Mouse (Mus musculus) heart, embryonic 15.5 days (tissue): Measurements from ENCODE around the gene Sox5. TPM values are rescaled to one million over a fixed set of nuclear protein-coding genes. Genes with fewer than 3 reads are reported as not detected.

Experiments
- ATAC-seq: fragments of 200-750 bp; cut with Nextera tagmentation; replicated peaks from 2 replicates; pipeline ENCODE4 v1.8.0; 2017; ENCODE audit warnings: low read depth, moderate TSS enrichment; ENCODE audit not compliant: insufficient number of reproducible peaks, insufficient read depth, low FRiP score
- H3K27ac ChIP-seq: fragments of 300-500 bp; sonication (generic); 2 replicates; pipeline ENCODE4 v1.5.1; 2015; ENCODE audit warnings: mild to moderate bottlenecking, inconsistent platforms
- H3K27me3 ChIP-seq: fragments of 300-500 bp; sonication (generic); 2 replicates; pipeline ENCODE4 v1.6.1; 2015; ENCODE audit warnings: inconsistent platforms
- H3K36me3 ChIP-seq: fragments of 300-500 bp; sonication (generic); 2 replicates; pipeline ENCODE4 v1.6.1; 2015; ENCODE audit warnings: mild to moderate bottlenecking, inconsistent platforms
- H3K4me1 ChIP-seq: fragments of 300-500 bp; sonication (generic); replicated peaks from 2 replicates; pipeline ENCODE4 v1.6.1; 2015; ENCODE audit warnings: inconsistent platforms
- H3K4me2 ChIP-seq: fragments of 300-500 bp; sonication (generic); 2 replicates; pipeline ENCODE4 v1.6.1; 2015; ENCODE audit warnings: inconsistent platforms, mild to moderate bottlenecking, moderate library complexity
- H3K4me3 ChIP-seq: fragments of 300-500 bp; sonication (generic); 2 replicates; pipeline ENCODE4 v1.5.1; 2015; ENCODE audit warnings: mild to moderate bottlenecking, inconsistent platforms
- H3K9ac ChIP-seq: fragments of 300-500 bp; sonication (generic); 2 replicates; pipeline ENCODE4 v1.6.1; 2015; ENCODE audit warnings: mild to moderate bottlenecking, inconsistent platforms
- H3K9me3 ChIP-seq: fragments of 300-500 bp; sonication (generic); replicated peaks from 2 replicates; pipeline ENCODE4 v1.6.1; 2016; ENCODE audit warnings: inconsistent platforms
- WGBS: fragments of 180-500 bp; shearing (Covaris S2); methylation state at CpG from one replicate; pipeline ENCODE4 v1.1.7; 2015; ENCODE audit warnings: mixed read lengths; 5-methylcytosine and 5-hydroxymethylcytosine counted together
- polyA plus RNA-seq: library from polyadenylated mRNA; unstranded; fragments of >200 nt; fragmentation: Nextera tagmentation; extraction: Ambion mirVana; gene quantifications from 2 replicates; pipeline ENCODE4 v1.2.1, GENCODE M21; 2015

Sox5 gene
- polyA plus RNA-seq, 1 experiment from 2014 or later, result 8.9 TPM

DNA sequence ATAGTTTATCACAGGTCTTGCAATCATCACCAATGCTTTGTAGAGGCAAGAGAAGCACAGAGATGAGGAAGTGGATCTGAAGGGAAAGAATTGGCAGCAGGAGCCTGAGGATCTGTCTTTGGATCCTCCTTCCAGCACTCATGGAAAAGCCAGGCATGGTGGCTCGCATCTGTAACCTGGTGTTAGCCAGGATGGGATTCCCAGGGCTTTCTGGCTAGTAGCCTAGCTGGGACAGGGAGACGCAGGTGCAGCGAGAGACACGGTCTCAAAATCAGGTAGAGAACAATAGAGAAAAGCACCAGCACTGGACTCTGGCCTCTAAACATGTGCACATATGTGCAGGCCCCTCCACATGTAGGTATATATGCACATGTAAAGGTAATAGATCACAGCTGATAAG is 330.1 kb downstream of the Sox5 start:
- H3K4me2 ChIP-seq, result no peak overlapping the region
- no peaks in the 10 kb centered on the region for H3K36me3 ChIP-seq
- H3K4me1 ChIP-seq, result no peaks in the 10 kb centered on the region
- no peak overlapping the region for H3K4me3 ChIP-seq
- WGBS, result 89% methylated on average over 4 of the region's 4 CpGs
- no peak overlapping the region for H3K27ac ChIP-seq
- H3K9me3 ChIP-seq, result no peaks in the 10 kb centered on the region
- no peak for ATAC-seq
- no peaks in the 10 kb centered on the region for H3K27me3 ChIP-seq
- H3K9ac ChIP-seq, result no peak overlapping the region

DNA sequence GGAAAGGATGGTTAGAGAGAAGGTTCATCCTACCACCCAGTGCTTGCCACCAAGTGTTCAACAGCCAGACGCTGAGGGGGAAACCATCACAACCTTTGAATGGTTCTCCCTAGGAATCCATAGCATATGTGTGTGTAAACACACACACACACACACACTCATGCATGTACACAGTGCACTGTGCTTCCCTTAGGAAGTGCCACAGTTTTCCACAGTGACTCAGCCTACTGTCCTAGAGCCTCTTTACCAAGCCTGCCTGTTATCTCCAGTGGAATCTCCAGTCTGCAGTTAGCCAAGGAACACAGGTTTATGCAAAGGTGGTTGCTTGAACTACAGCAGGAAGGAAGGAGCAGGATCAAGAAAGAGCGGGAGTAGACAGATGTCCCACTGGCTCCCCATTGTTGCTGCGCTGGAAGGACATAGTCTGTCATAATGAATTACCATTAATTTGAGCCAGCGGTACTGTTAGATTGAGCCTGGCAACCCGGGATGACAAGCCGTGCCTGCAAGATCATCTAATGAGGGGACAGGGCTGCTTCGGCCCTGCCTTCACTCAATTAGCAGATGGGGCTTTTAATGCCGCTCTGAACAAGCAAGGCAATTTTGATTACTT is 335.9 kb downstream of the Sox5 start:
- Histone ChIP-seq H3K9me3 (no peaks in the 10 kb centered on the region), H3K4me1 (no peaks in the 10 kb centered on the region), H3K36me3 (no peaks in the 10 kb centered on the region), H3K9ac (no peak overlapping the region), H3K4me2 (no peak overlapping the region), H3K27me3 (no peaks in the 10 kb centered on the region), H3K4me3 (no peak overlapping the region), H3K27ac (no peak overlapping the region)
- no peak for ATAC-seq
- 82% methylated on average over 8 of the region's 8 CpGs for WGBS

DNA sequence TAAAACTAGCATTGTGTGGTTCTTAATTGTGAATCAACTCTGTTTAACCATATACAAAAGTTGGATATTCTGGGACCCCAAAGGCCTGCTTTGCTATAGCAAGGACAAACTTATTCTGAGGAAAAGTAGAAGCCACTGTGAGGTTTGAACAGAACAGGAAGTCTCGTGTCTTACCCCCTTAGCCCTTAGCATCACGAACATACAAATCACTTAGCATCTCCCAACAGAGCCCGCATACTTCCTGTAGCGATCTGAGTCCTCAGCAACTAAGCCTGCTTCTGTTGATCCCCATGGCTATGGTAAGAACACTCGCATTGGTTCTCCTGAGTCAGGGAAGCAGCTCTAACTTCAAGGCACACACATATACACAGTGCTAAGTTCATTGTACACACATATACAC is 337.4 kb downstream of the Sox5 start:
- Histone ChIP-seq H3K27me3 (no peaks in the 10 kb centered on the region), H3K36me3 (no peaks in the 10 kb centered on the region), H3K4me3 (no peak overlapping the region), H3K9me3 (no peaks in the 10 kb centered on the region), H3K4me1 (no peaks in the 10 kb centered on the region), H3K9ac (no peak overlapping the region), H3K4me2 (no peak overlapping the region), H3K27ac (no peak overlapping the region)
- no peak for ATAC-seq
- WGBS, result 71% methylated on average over 5 of the region's 5 CpGs

DNA sequence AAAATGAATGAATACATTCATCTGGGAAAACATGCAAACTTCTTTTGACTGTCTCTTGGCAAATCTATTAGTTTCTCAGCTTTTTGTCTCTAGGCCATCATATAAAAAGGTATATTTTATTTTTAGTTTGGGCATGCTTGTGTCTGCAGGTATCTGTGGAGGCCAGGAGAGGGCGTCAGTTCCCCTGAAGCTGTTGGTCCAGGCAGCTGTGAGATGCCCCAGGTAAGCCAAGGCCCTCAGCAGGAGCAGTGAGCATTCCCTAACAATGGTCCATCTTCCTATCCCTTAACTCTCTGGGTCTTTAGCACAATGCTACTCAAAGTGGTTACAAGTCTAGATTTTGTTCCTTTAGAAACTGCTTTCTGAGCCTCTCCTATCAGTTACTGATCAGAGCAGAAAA is 338.1 kb downstream of the Sox5 start:
- Histone ChIP-seq H3K27ac (no peak overlapping the region), H3K4me3 (no peak overlapping the region), H3K27me3 (no peaks in the 10 kb centered on the region), H3K36me3 (no peaks in the 10 kb centered on the region), H3K4me1 (no peaks in the 10 kb centered on the region), H3K9ac (no peak overlapping the region), H3K4me2 (no peak overlapping the region), H3K9me3 (no peaks in the 10 kb centered on the region)
- WGBS, result 71% methylated on average over 1 of the region's 1 CpGs
- ATAC-seq, result no peak

DNA sequence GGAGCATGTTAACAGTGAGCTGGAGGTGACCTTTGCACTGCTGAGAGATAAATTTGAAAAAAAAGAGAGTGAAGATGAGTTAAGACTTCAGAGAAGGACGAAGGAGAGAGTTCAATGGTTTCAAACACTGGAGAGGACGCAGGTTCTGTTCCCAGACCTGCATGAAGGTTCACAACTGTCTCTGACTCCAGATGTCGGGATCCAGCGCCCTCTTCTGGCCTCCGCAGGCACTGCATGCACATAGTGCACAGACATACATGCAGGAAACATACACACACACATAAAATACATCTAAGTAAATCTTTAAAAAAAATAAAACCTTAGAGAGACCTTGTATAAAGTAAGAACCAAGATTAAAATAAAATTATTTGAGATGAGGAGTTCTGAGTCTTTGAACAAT is 352.5 kb downstream of the Sox5 start:
- ATAC-seq, result no peak

DNA sequence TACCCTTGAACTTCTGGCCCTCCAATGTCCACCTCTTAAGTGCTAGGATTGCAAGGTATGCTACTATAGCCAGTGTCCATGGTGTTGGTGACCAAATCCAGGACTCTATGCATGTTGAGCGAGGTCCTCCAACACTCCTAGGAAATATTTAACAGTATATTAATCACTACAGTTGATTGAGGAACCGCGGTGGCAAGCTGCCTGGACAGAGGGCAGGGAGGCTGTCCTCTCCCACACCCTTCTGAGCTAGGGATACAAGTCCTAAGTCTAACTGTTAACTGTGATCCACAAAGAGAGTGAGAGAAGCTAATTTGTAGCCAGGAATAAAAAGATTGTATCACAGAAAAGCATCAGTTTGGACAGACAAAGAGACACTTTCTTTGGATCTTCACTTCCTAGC is 373.7 kb downstream of the Sox5 start:
- H3K9me3 ChIP-seq, result no peaks in the 10 kb centered on the region
- no peak overlapping the region for H3K9ac ChIP-seq
- H3K4me2 ChIP-seq, result no peak overlapping the region
- H3K4me1 ChIP-seq, result no peaks in the 10 kb centered on the region
- H3K27me3 ChIP-seq, result no peaks in the 10 kb centered on the region
- WGBS, result 79% methylated on average over 3 of the region's 3 CpGs
- ATAC-seq, result no peak
- no peaks in the 10 kb centered on the region for H3K36me3 ChIP-seq
- H3K4me3 ChIP-seq, result no peak overlapping the region
- H3K27ac ChIP-seq, result no peak overlapping the region

More for the DNA sequence above, 352.5 kb downstream of the Sox5 start:
- Histone ChIP-seq H3K36me3 (no peaks in the 10 kb centered on the region), H3K27me3 (peaks cover 5% of the 10 kb centered on the region), H3K9ac (no peak overlapping the region), H3K4me2 (no peak overlapping the region), H3K4me3 (no peak overlapping the region), H3K27ac (no peak overlapping the region), H3K9me3 (no peaks in the 10 kb centered on the region), H3K4me1 (no peaks in the 10 kb centered on the region)
- 72% methylated on average over 5 of the region's 5 CpGs for WGBS

DNA sequence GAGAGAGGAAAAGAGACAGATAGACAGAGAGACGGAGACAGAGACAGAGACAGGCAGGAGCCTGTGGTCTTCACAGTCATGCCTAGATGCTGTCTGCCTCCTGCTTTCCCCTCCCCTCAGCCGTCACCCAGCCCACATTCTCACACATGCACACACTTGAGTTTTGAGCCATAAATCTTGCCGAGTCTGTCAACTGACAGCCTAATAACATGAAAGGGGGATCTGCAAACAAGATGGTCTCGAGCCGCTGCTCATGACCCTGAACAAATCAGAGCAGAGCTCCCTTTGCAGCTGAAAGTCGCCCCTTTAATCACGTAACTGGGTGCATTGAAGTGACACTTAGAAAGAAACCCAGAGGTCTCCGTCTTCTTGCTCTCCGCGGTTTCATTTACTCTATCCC is 383.7 kb downstream of the Sox5 start:
- Histone ChIP-seq H3K36me3 (no peaks in the 10 kb centered on the region), H3K9me3 (no peaks in the 10 kb centered on the region), H3K4me1 (no peaks in the 10 kb centered on the region), H3K4me2 (peak overlapping the region; percentile 25; the same call in 1 of the 2 replicates), H3K4me3 (no peak overlapping the region), H3K27me3 (no peaks in the 10 kb centered on the region), H3K9ac (no peak overlapping the region), H3K27ac (no peak overlapping the region)
- WGBS, result 48% methylated on average over 10 of the region's 10 CpGs
- ATAC-seq, result no peak

DNA sequence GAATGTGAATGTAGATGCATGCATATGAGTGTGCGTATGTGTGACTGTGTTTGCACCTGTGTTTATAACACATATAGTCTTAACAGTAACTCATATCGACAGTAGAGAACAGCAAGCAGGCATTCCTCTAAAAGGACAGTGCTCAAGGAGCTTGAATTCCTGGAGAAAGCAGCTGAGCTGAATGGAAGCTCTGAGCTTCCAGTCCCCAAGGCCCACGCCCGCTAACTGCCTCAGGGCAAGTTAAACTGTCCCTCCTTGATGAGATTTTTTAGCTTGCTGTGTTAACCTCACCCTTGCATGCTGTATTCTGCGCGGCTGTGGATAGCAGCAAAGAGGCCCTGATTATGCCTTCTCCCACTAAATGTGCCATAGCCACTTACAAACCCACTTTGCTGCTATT is 388.6 kb downstream of the Sox5 start:
- no peaks in the 10 kb centered on the region for H3K9me3 ChIP-seq
- no peaks in the 10 kb centered on the region for H3K36me3 ChIP-seq
- WGBS, result 80% methylated on average over 6 of the region's 6 CpGs
- no peaks in the 10 kb centered on the region for H3K4me1 ChIP-seq
- H3K27ac ChIP-seq, result no peak overlapping the region
- H3K4me2 ChIP-seq, result no peak overlapping the region
- H3K4me3 ChIP-seq, result no peak overlapping the region
- no peaks in the 10 kb centered on the region for H3K27me3 ChIP-seq
- no peak overlapping the region for H3K9ac ChIP-seq
- no peak for ATAC-seq

DNA sequence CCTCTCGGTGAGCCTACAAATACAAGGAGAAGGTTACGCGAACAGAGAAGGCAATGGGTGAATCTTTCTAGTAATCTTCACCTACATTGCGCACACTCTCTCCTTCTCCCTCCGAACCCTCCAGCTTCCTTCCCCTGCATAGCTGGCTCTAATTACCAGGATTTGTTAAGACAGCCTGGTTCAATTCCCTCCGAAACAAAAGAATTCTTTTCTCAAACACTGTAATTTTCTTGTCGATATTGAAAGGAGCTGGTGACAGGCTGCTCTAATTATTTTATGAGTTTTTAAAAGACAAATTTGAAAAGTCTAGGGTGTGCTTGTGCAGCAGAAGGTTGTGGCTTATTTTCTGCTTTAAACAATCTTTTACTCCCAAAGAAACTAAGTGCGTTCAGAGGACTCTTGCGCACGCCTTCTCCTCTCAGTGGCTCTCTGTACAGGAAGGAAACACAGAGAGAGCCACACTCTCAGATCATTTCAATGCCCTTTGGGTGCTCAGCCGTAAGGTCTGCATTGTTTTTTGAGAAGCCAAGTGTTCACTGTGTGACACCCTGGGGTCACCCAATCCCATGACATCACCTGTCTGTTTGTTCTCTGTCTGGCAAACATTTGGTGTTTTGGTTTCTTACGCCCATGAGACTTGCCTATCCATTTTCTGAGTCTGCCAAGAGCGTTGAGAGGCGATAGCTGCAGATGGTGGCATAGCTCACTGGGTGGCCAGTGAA is 392.3 kb downstream of the Sox5 start:
- ATAC-seq, result no peak
- 84% methylated on average over 14 of the region's 14 CpGs for WGBS
- Histone ChIP-seq H3K4me1 (no peaks in the 10 kb centered on the region), H3K27me3 (no peaks in the 10 kb centered on the region), H3K4me2 (no peak overlapping the region), H3K27ac (no peak overlapping the region), H3K9ac (no peak overlapping the region), H3K36me3 (no peaks in the 10 kb centered on the region), H3K9me3 (no peaks in the 10 kb centered on the region), H3K4me3 (no peak overlapping the region)

DNA sequence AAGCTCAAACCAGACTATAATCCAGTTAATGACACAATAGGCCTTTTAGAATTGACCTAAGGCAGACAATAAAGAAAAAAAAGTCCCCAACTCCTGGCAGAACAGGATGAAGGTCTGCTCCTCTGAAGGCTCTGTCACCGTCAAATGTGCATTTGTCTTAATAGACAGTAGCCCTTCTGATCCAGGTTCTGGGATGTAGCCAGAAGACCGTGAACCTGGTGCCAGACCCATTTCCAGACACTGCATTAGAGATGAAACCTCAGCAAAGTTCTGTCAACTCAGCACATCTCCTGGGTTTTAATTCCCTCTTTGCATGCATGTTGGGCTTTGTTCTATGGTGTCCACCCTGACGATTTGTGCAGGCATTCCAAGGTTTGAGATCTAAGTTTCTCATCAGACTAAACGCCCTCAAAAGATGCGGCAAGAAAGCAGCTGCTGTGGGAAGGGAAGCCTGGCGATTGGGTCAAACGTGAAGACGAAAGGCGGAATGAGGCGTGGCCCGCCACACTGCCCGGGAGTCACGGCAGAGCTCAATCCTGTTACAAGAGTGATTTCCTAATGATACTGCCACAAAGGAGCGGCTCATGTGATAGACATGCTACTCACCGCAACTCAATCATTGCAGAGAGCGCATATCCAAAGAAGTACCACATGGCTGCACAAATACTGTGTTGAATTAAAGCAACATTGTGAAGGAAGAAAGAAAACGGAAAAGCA is 394.1 kb downstream of the Sox5 start:
- no peak overlapping the region for H3K9ac ChIP-seq
- no peaks in the 10 kb centered on the region for H3K27me3 ChIP-seq
- no peak for ATAC-seq
- H3K27ac ChIP-seq, result no peak overlapping the region
- no peaks in the 10 kb centered on the region for H3K36me3 ChIP-seq
- WGBS, result 74% methylated on average over 17 of the region's 17 CpGs
- no peaks in the 10 kb centered on the region for H3K9me3 ChIP-seq
- no peak overlapping the region for H3K4me3 ChIP-seq
- no peak overlapping the region for H3K4me2 ChIP-seq
- no peaks in the 10 kb centered on the region for H3K4me1 ChIP-seq

DNA sequence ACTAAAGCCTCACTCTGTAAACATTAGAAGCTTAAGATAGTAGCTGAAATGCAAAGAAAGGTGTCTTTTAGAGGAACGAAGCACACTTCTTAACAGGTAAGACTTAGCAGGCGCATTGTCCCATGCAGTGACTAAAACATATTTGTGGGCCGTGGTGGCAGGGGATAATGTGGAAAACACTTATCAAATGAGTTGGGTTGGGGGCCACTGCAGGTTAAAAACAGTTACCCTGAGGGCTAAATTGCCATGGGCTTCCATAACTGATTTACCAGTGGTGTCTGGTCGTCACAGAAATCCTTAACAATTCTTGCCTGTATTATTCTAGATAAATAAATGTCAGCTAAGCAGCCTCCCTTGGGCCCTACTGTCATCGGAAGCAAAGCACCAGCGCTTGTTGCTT is 401.1 kb downstream of the Sox5 start:
- Histone ChIP-seq H3K4me1 (no peaks in the 10 kb centered on the region), H3K4me3 (no peak overlapping the region), H3K9ac (no peak overlapping the region), H3K9me3 (no peaks in the 10 kb centered on the region), H3K27ac (no peak overlapping the region), H3K27me3 (no peaks in the 10 kb centered on the region), H3K36me3 (no peaks in the 10 kb centered on the region), H3K4me2 (no peak overlapping the region)
- ATAC-seq, result no peak
- WGBS, result 78% methylated on average over 6 of the region's 6 CpGs
